Mouse (Mus musculus) olfactory bulb, adult 2 months (tissue): ENCODE measurements around the gene 9230112D13Rik. TPM values are rescaled to one million over a fixed set of nuclear protein-coding genes. Genes with fewer than 3 reads are reported as not detected.

Experiments used
- H3K27ac ChIP-seq: fragments of 200-500 bp; 2 replicates; pipeline ENCODE4 v1.5.1; 2012; ENCODE audit warnings: low read depth, low read length; ENCODE audit not compliant: insufficient read depth
- H3K4me1 ChIP-seq: fragments of 200-500 bp; 2 replicates; pipeline ENCODE4 v1.6.1; 2012; ENCODE audit warnings: low read length; ENCODE audit not compliant: control insufficient read depth, insufficient read depth
- H3K4me3 ChIP-seq: fragments of 200-500 bp; 2 replicates; pipeline ENCODE4 v1.5.1; 2012; ENCODE audit warnings: mild to moderate bottlenecking, low read depth, low read length, moderate library complexity; ENCODE audit not compliant: insufficient read depth
- CTCF ChIP-seq: fragments of 200-500 bp; IDR thresholded peaks from 2 replicates; pipeline ENCODE4 v1.5.1; 2012; ENCODE audit warnings: low read depth, mild to moderate bottlenecking, low read length, moderate library complexity; ENCODE audit not compliant: insufficient read depth
- POLR2A ChIP-seq: fragments of 200-500 bp; IDR thresholded peaks from 2 replicates; pipeline ENCODE4 v1.6.1; 2012; ENCODE audit warnings: mild to moderate bottlenecking, low read depth, low read length, moderate library complexity; ENCODE audit not compliant: insufficient read depth
- WGBS: fragments of 180-500 bp; shearing (Covaris S2); methylation state at CpG from one replicate; pipeline ENCODE4 v1.1.7; 2018; 5-methylcytosine and 5-hydroxymethylcytosine counted together
- polyA plus RNA-seq: library from polyadenylated mRNA; stranded (reverse); fragments of >200 nt; gene quantifications from 2 replicates; pipeline ENCODE4 v1.2.4, GENCODE M21; 2012; ENCODE audit warnings: low replicate concordance; ENCODE audit not compliant: missing spikeins, insufficient read depth, insufficient read length

Gene 9230112D13Rik
- polyA plus RNA-seq, 1 experiment: not detected

DNA sequence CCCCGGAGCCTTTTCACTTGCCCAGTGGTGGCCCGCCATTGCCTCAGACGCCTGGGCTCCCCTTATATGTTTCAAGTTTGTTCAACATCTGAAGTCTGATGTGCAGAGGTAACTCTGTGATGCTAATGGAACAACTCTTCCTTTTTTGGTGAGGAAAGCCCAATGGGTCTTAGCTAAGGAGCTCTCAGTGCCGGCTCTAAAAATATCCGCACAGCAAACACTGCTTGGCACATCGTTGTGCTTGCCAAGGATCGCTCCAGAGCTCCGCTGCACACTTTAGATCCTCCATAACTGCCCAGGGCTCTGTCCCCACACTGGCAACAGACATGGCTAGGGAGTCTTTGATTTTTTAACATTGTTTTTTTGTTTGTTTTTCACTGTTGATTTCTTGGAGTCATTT is 6.2 kb upstream of the 9230112D13Rik start:
- H3K4me3 ChIP-seq: no peak overlapping the region
- H3K4me1 ChIP-seq: peaks cover 9% of the 10 kb centered on the region
- 28% methylated on average over 8 of the region's 8 CpGs for WGBS
- H3K27ac ChIP-seq: no peak overlapping the region
- TF ChIP-seq CTCF: no peak
- TF ChIP-seq POLR2A: no peak

DNA sequence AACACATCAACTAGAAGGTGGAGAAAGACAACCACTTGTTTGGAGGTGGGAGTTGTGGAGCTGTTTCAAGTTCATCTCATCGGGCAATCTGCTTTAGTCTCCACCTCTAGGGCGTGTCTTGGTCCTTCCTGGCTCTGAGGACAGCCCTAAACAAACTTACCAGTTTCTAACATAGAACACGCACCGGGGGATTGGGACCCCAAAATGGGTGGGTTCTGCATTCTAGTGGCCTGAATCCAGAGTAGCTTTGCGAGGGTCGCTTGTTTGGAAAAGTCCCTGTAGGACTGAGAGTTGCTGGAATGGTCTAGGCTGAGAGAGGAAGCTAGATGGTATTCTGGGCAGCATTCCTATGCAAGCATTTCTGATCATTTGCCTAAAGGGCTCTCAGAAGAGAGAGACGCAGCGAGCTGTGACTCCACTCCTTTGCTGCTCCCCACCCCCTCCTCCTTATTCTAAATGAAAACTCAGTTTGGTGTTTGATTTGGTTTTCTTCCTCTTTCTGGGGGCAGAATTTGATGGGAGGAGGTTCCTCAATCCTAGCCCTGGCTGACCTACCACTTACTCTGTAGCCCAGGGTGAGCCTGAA is 4.5 kb downstream of the 9230112D13Rik start:
- Histone ChIP-seq H3K4me3 (no peak overlapping the region), H3K27ac (no peak overlapping the region), H3K4me1 (peaks cover 3% of the 10 kb centered on the region; the same call in 1 of the 2 replicates)
- WGBS: 92% methylated on average over 8 of the region's 8 CpGs
- no peak for TF ChIP-seq CTCF
- TF ChIP-seq POLR2A: no peak

GRCm38 (mm10) chr14:34516960-34517577 is 5.5 kb downstream of the 9230112D13Rik start:
- no peak overlapping the region for H3K4me3 ChIP-seq
- TF ChIP-seq CTCF (no peak), POLR2A (no peak)

GRCm38 (mm10) chr14:34515860-34516259 is 6.7 kb downstream of the 9230112D13Rik start:
- Histone ChIP-seq H3K27ac (no peak overlapping the region), H3K4me1 (peaks cover 3% of the 10 kb centered on the region; the same call in 1 of the 2 replicates), H3K4me3 (no peak overlapping the region)
- 94% methylated on average over 5 of the region's 5 CpGs for WGBS
- no peak for TF ChIP-seq CTCF
- no peak for TF ChIP-seq POLR2A

More at GRCm38 (mm10) chr14:34516960-34517577, 5.5 kb downstream of the 9230112D13Rik start:
- WGBS: 89% methylated on average over 10 of the region's 10 CpGs
- H3K27ac ChIP-seq: no peak overlapping the region
- peaks cover 3% of the 10 kb centered on the region; the same call in 1 of the 2 replicates for H3K4me1 ChIP-seq

GRCm38 (mm10) chr14:34514120-34514519 is 8.5 kb downstream of the 9230112D13Rik start:
- TF ChIP-seq POLR2A: no peak
- TF ChIP-seq CTCF: no peak
- Histone ChIP-seq H3K4me3 (no peak overlapping the region), H3K27ac (no peak overlapping the region), H3K4me1 (peaks cover 3% of the 10 kb centered on the region; the same call in 1 of the 2 replicates)
- 66% methylated on average over 6 of the region's 6 CpGs for WGBS

- H3K4me3 ChIP-seq: no peak overlapping the region
- H3K4me1 ChIP-seq: peaks cover 6% of the 10 kb centered on the region; the same call in 1 of the 2 replicates
- whole genome bisulfite sequencing: 95% methylated on average over 4 of the region's 4 CpGs
- no peak overlapping the region for H3K27ac ChIP-seq
- TF ChIP-seq POLR2A (no peak), CTCF (no peak)
These were observed 10.0 kb downstream of the 9230112D13Rik start for GRCm38 (mm10) chr14:34512602-34513001.

GRCm38 (mm10) chr14:34511901-34512300 is 10.7 kb downstream of the 9230112D13Rik start:
- Histone ChIP-seq H3K27ac (no peak overlapping the region), H3K4me1 (peaks cover 6% of the 10 kb centered on the region; the same call in 1 of the 2 replicates), H3K4me3 (no peak overlapping the region)
- TF ChIP-seq CTCF: no peak
- no peak for TF ChIP-seq POLR2A
- WGBS: 59% methylated on average over 11 of the region's 11 CpGs

DNA sequence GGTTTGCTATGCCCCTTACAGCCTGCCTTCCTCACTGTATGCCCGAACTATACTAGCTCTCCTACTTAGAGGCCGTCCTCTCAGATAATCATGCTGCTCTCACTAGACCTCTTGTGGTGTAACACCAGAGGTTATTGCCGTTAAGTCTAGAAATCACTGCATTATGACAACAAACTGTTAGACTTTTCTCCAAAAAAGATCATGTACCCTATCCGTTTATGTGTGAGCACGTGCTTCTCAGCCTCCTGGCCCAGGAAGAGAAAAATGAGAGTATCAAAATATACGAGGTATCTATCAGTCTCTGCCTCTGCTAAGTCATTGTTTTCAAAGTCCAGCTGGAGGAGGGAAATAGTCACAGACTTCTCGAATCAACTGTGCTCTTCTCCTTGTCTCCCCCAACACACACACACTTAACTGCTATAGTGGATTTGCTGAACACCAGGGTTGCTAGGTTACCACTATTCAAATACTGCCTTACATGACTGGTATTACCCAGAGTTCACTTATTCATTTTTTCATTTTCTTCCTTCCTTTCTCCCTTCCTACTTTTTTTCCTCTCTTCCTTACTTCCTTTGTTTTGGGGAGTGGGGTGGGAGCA is 13.7 kb downstream of the 9230112D13Rik start:
- peaks cover 3% of the 10 kb centered on the region; the same call in 1 of the 2 replicates for H3K4me1 ChIP-seq
- no peak for TF ChIP-seq CTCF
- TF ChIP-seq POLR2A: no peak
- H3K27ac ChIP-seq: no peak overlapping the region

More for the DNA sequence above, 13.7 kb downstream of the 9230112D13Rik start:
- H3K4me3 ChIP-seq: no peak overlapping the region
- 43% methylated on average over 7 of the region's 7 CpGs for WGBS
